Mouse (Mus musculus) heart, postnatal 0 days (tissue): ENCODE measurements around the gene Asb6. TPM values are rescaled to one million over a fixed set of nuclear protein-coding genes. Genes with fewer than 3 reads are reported as not detected.

ENCODE experiments used
- ATAC-seq: fragments of 200-750 bp; cut with Nextera tagmentation; 2 replicates; pipeline ENCODE4 v1.8.0; 2017; ENCODE audit warnings: low read depth, moderate number of reproducible peaks, moderate library complexity; ENCODE audit not compliant: insufficient read depth
- DNase-seq: peaks from one replicate; pipeline ENCODE4 v3.0.0-alpha.2; 2016; ENCODE audit warnings: low spot score
- H3K27ac ChIP-seq: fragments of 300-500 bp; sonication (generic); 2 replicates; pipeline ENCODE4 v1.5.1; 2014; ENCODE audit warnings: low read depth, mild to moderate bottlenecking
- H3K27me3 ChIP-seq: fragments of 300-500 bp; sonication (generic); 2 replicates; pipeline ENCODE4 v1.6.1; 2014; ENCODE audit warnings: low read length, mixed read lengths; ENCODE audit not compliant: control insufficient read depth, insufficient read depth
- H3K36me3 ChIP-seq: fragments of 300-500 bp; sonication (generic); replicated peaks from 2 replicates; pipeline ENCODE4 v1.6.1; 2014; ENCODE audit warnings: low read length, mixed read lengths; ENCODE audit not compliant: control insufficient read depth, insufficient read depth
- H3K4me1 ChIP-seq: fragments of 300-500 bp; sonication (generic); 2 replicates; pipeline ENCODE4 v1.6.1; 2014; ENCODE audit warnings: antibody characterized with exemption; ENCODE audit not compliant: control insufficient read depth, insufficient read depth
- H3K4me2 ChIP-seq: fragments of 300-500 bp; sonication (generic); 2 replicates; pipeline ENCODE4 v1.6.1; 2014; ENCODE audit warnings: low read depth, mild to moderate bottlenecking, low read length, moderate library complexity
- H3K4me3 ChIP-seq: fragments of 300-500 bp; sonication (generic); 2 replicates; pipeline ENCODE4 v1.5.1; 2014; ENCODE audit warnings: low read depth, low read length
- H3K9ac ChIP-seq: fragments of 300-500 bp; sonication (generic); replicated peaks from 2 replicates; pipeline ENCODE4 v1.6.1; 2014; ENCODE audit warnings: low read depth, low read length, mixed read lengths
- H3K9me3 ChIP-seq: fragments of 300-500 bp; sonication (generic); replicated peaks from 2 replicates; pipeline ENCODE4 v1.6.1; 2016; ENCODE audit warnings: low read length; ENCODE audit not compliant: control insufficient read depth
- CTCF ChIP-seq: IDR thresholded peaks from 2 replicates; pipeline ENCODE4 v1.5.1; 2016; ENCODE audit warnings: antibody characterized with exemption, control low read depth, low read depth
- EP300 ChIP-seq: IDR thresholded peaks from 2 replicates; pipeline ENCODE4 v1.6.1; 2016; ENCODE audit warnings: antibody characterized with exemption, low read depth
- WGBS: fragments of 180-500 bp; shearing (Covaris S2); extraction: QIAGEN DNeasy Blood & Tissue Kit; methylation state at CpG from one replicate; pipeline ENCODE4 v1.1.7; 2014; 5-methylcytosine and 5-hydroxymethylcytosine counted together
- polyA plus RNA-seq: library from polyadenylated mRNA; unstranded; fragments of >200 nt; fragmentation: Nextera tagmentation; extraction: Ambion mirVana; gene quantifications from 2 replicates; pipeline ENCODE4 v1.2.1, GENCODE M21; 2015
- total RNA-seq: library from RNA; depleted of rRNA; stranded (reverse); fragments of >200 nt; gene quantifications from 2 replicates; pipeline ENCODE4 v1.2.3, GENCODE M21; 2014; ENCODE audit warnings: low replicate concordance

The Asb6 gene
- total and polyA plus RNA-seq, 2 experiments from 2014 or later: 13.0 to 16.2 TPM

DNA sequence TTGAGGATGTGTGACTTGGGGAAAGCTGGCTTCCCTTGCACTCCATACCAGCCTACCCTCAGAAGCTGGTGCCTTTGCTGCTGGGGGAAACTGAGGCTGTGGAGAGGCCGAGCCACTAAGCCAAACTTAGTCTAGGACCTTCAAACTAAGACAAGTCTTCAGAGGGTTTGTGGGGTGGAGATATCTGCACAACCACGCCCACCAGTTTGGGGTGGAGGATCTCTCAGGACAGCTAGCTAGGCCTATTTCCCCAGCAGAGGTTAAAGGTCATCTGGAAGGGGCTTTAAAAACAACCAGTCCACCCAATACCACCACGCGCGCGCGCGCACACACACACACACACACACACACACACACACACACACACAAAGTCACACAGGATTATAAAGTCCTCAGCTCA is 16.1 kb upstream of the Asb6 start:
- Histone ChIP-seq H3K4me2 (peak overlapping the region; percentile 90; the same call in 1 of the 2 replicates), H3K4me1 (no peaks in the 10 kb centered on the region), H3K27ac (no peak overlapping the region), H3K9me3 (no peaks in the 10 kb centered on the region), H3K9ac (no peak overlapping the region), H3K4me3 (no peak overlapping the region), H3K27me3 (peaks cover 8% of the 10 kb centered on the region; the same call in 1 of the 2 replicates), H3K36me3 (no peaks in the 10 kb centered on the region)
- 61% methylated on average over 8 of the region's 8 CpGs for WGBS
- ATAC-seq (no peak), DNase-seq (no peak)
- TF ChIP-seq CTCF (no peak), EP300 (no peak)

DNA sequence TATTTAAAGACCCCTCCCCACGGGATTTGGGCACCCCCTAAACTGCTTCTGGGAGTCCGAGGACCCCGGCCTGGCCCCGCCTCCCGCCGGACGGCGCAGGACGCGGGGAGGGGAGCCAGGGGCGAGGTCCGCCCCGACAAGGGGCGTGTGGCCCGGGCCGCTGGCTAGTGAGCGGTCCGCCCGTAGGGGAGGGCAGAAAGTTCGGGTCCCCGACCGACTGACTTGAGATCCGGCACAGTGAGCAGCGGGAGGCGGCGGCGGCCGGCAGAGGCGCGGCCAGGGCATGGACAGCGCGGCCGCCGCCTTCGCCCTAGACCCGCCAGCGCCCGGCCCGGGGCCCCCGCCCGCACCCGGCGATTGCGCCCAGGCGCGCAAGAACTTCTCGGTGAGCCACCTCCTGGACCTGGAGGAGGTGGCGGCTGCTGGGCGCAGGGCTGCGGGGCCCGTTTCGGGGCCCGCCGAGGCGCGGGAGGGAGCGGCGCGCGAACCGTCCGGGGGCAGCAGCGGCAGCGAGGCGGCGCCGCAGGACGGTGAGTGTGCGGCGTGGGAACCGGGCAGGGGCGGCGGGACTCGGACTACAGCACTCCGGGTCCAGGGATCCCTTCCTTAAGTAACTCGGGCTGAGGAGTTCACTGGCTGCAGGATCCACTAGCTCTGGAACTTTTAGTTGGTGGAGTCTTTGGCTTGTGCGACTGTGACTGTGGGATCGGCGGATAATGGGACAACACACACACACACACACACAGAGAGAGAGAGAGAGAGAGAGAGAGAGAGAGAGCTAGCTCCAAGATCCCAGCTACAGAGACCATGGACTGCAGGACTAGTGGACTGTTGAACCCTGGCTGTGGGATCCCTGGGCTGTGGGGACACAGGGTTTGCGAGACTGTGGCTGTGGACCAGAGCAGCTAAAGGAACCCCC is 15.3 kb upstream of the Asb6 start:
- no peak for TF ChIP-seq CTCF
- TF ChIP-seq EP300: no peak
- no peak for DNase-seq
- WGBS: 1% methylated on average over 77 of the region's 80 CpGs

DNA sequence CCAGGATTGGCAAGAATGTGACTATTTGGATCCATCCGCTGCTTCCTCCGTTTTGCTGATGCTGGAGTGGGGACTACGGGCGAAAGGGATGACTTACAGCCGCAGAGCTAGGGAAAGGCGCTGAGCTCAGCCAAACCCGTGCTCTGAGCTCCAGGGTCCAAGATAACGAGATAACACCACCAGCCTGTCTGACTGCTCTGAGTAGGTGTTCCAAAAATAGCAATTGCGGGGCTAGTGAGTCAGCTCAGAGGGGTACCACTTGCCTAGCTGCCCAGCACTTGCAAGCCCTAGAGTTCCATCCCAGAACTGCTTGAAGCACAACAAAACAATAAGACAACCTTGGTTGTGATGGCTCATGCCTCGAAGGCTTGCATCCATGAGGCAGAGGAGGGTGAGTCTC is 12.5 kb upstream of the Asb6 start:
- H3K9me3 ChIP-seq: no peaks in the 10 kb centered on the region
- no peak overlapping the region for H3K4me2 ChIP-seq
- no peak for TF ChIP-seq EP300
- TF ChIP-seq CTCF: no peak
- no peak overlapping the region for H3K9ac ChIP-seq
- ATAC-seq (0 out of 2 replicates have a peak, but pooled peaks have one; percentile 34), DNase-seq (no peak)
- no peaks in the 10 kb centered on the region for H3K36me3 ChIP-seq
- no peak overlapping the region for H3K4me3 ChIP-seq
- H3K4me1 ChIP-seq: no peaks in the 10 kb centered on the region
- H3K27ac ChIP-seq: no peak overlapping the region
- 17% methylated on average over 10 of the region's 10 CpGs for whole genome bisulfite sequencing
- peaks cover 8% of the 10 kb centered on the region; the same call in 1 of the 2 replicates for H3K27me3 ChIP-seq

More for the DNA sequence above, 15.3 kb upstream of the Asb6 start:
- no peak overlapping the region; the same call in 1 of the 2 replicates for H3K27ac ChIP-seq
- H3K4me1 ChIP-seq: no peaks in the 10 kb centered on the region
- H3K9me3 ChIP-seq: no peaks in the 10 kb centered on the region
- peak; percentile 42 for ATAC-seq
- peak overlapping the region; percentile 68 for H3K4me3 ChIP-seq
- H3K4me2 ChIP-seq: peak overlapping the region; percentile 90
- H3K27me3 ChIP-seq: peaks cover 8% of the 10 kb centered on the region; the same call in 1 of the 2 replicates
- peak overlapping the region; percentile 72 for H3K9ac ChIP-seq
- no peaks in the 10 kb centered on the region for H3K36me3 ChIP-seq

DNA sequence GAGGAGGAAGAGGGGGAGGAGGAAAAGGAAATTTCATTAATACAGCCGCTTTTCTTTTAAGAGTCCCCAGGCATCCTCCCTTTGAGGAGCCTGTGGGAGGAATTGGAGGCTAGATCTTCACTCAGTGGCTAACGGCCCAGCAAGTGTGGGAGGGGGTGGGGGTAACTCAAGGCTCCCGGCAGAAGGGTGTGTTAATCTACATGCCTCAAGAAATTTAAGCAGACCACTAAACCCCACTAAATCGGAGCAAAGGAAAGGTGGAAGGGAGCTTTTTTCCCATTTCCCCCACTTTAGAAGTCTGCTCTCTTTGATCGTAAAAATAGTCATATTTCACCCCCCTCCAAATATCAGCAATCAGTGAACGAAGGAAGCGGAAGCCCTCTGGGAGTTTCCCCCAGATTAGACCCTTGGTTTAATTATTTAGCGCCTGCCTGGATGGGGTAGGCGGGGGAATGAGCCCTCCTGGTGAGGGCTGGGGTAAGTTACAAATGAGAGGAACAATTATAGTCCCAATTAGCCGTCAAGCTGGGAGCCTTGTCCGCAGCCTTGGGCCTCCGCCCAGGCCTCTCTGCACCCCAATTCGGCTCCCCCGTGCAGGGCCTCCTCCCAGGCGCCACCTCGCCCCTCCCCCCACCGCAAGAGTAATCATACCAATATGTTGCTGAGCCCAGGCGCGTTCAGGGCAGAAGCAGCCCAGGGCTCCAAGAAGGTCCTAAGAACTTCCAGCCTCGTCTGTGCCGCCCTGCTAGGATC is 6.3 kb upstream of the Asb6 start:
- H3K27me3 ChIP-seq: no peaks in the 10 kb centered on the region
- TF ChIP-seq CTCF (no peak), EP300 (no peak)
- no peak overlapping the region for H3K27ac ChIP-seq
- WGBS: 33% methylated on average over 21 of the region's 21 CpGs
- H3K36me3 ChIP-seq: no peaks in the 10 kb centered on the region
- no peaks in the 10 kb centered on the region for H3K9me3 ChIP-seq
- no peak overlapping the region for H3K4me3 ChIP-seq
- DNase-seq (no peak), ATAC-seq (no peak)
- no peak overlapping the region for H3K9ac ChIP-seq
- H3K4me1 ChIP-seq: peaks cover 5% of the 10 kb centered on the region; the same call in 1 of the 2 replicates
- peak overlapping the region; percentile 12; the same call in 1 of the 2 replicates for H3K4me2 ChIP-seq

DNA sequence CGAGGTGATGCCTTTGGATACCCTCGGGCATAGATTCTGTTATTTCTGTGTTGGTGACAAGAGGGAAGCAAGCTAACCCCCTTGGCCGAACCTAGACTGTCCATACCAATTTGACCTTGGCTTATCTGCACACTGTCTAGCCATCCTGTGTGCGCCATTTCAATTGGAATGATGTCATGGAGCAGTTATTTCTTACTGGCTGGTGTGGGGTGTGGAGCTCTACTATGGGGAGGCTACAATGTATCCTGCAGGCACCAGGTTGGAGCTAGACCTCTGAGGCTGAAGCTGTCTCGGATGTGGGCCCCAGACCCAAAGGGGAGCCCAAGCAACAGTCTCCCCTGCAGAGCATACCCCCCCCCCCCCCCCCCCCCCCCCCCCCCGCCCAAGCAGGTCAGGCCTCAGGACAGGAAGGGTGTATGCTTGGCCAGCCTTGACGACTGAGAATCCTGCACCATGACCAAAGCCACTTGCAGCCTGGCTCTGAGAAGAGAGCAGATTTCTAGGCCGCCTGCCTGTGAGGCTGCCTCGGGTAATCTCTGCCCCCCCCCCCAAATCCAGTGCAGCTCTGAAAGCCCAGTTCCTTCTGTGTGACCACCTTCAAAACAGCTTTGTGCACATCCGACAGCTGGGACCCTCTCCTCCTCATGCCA is 4.4 kb upstream of the Asb6 start, which contains the start of gene Prrx2:
Gene Prrx2, plus strand, starts transcription at position 600 of the 650 bp plus-strand sequence.
- WGBS: 47% methylated on average over 8 of the region's 10 CpGs
- Histone ChIP-seq H3K4me2 (no peak within 1 kb of the TSS), H3K27me3 (no peaks in the 10 kb centered on the region), H3K27ac (peak within 1 kb of the TSS; percentile 25; the same call in 1 of the 2 replicates), H3K36me3 (no peaks in the 10 kb centered on the region), H3K9me3 (no peaks in the 10 kb centered on the region), H3K4me3 (no peak within 1 kb of the TSS), H3K4me1 (peaks cover 5% of the 10 kb centered on the region; the same call in 1 of the 2 replicates), H3K9ac (no peak within 1 kb of the TSS)
- ATAC-seq (peak; percentile 61), DNase-seq (no peak)
- no peak for TF ChIP-seq EP300
- TF ChIP-seq CTCF: no peak
